Mouse (Mus musculus) retina, postnatal 1 day (tissue): ENCODE results near the gene Mrpl20.

Experiments used
- DNase-seq: peaks from one replicate; pipeline ENCODE4 v3.0.0-alpha.2; 2012

Mrpl20 gene

DNA sequence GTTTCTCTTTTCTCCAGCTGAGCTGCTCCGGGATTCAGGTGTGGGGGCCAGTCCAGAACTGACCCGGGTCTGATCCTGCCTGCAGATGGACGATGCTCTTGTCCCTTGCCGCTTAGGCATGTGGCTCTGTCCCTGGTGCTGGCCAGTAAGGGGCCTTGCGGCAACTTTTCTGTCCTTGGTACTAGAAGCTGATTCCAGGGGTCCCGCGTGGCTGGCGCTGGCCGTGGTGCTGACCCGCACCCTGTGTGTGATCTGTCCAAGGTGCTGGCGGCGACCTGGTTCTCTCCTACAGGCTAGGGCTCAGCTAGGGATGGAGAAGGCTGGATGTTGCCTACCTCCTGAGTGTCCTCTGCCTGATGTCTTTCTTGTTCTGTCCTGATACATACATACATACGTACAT, 56.6 kb downstream of the Mrpl20 start:
- peak; percentile 63 for DNase-seq
